Mouse (Mus musculus) embryonic fibroblast, embryonic 13.5 days (primary cell): Measurements from ENCODE around the gene Astn2. TPM values are rescaled to one million over a fixed set of nuclear protein-coding genes. Genes with fewer than 3 reads are reported as not detected.
"Not testable (repeated sequence)": the region's sequence is repeated elsewhere in the genome, so short reads cannot be mapped to it uniquely, and the experiment has no call there.

Experiments
- H3K27ac ChIP-seq: 2 replicates; pipeline ENCODE4 v1.5.1; 2012; ENCODE audit warnings: low read length, control low read depth, inconsistent platforms; ENCODE audit not compliant: insufficient read depth
- H3K4me1 ChIP-seq: 2 replicates; pipeline ENCODE4 v1.6.1; 2011; ENCODE audit warnings: low read length; ENCODE audit not compliant: control insufficient read depth, insufficient read depth
- H3K4me3 ChIP-seq: 2 replicates; pipeline ENCODE4 v1.5.1; 2011; ENCODE audit warnings: mild to moderate bottlenecking, control low read depth, low read length; ENCODE audit not compliant: insufficient read depth
- CTCF ChIP-seq: IDR thresholded peaks from 2 replicates; pipeline ENCODE4 v1.5.1; 2011; ENCODE audit warnings: mild to moderate bottlenecking, control low read depth, low read length, moderate library complexity, borderline replicate concordance; ENCODE audit not compliant: insufficient read depth
- POLR2A ChIP-seq: IDR thresholded peaks from 2 replicates; pipeline ENCODE4 v1.6.1; 2011; ENCODE audit warnings: low read depth, mild to moderate bottlenecking, control low read depth, low read length, moderate library complexity
- polyA plus RNA-seq: library from polyadenylated mRNA; stranded (reverse); fragments of >200 nt; gene quantifications from 2 replicates; pipeline ENCODE4 v1.2.4, GENCODE M21; 2011; ENCODE audit warnings: low read depth; ENCODE audit not compliant: missing spikeins, insufficient read length

Astn2 gene
- polyA plus RNA-seq, 1 experiment: 4.2 TPM

DNA sequence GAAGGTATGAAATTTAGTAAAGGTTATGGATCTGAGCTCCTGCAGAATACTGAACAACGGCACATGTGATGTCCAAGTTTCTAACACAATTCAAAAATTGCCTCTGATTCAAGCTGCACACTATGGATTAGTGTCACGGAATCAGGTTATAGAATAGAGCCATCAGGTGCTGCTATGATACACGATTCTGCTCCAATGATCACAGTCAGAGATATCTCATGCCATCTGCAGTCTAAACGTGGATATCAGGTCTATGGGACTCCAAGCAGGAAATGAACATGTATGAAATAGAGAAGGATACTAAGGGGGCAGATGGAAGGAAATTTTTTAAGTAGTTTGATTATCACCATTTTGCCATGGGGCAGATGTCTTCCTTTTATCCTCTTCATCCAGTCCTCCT lies 702.6 kb downstream of the Astn2 start:
- TF ChIP-seq POLR2A (no peak), CTCF (no peak)
- Histone ChIP-seq H3K27ac (no peak overlapping the region), H3K4me1 (no peaks in the 10 kb centered on the region), H3K4me3 (no peak overlapping the region)

DNA sequence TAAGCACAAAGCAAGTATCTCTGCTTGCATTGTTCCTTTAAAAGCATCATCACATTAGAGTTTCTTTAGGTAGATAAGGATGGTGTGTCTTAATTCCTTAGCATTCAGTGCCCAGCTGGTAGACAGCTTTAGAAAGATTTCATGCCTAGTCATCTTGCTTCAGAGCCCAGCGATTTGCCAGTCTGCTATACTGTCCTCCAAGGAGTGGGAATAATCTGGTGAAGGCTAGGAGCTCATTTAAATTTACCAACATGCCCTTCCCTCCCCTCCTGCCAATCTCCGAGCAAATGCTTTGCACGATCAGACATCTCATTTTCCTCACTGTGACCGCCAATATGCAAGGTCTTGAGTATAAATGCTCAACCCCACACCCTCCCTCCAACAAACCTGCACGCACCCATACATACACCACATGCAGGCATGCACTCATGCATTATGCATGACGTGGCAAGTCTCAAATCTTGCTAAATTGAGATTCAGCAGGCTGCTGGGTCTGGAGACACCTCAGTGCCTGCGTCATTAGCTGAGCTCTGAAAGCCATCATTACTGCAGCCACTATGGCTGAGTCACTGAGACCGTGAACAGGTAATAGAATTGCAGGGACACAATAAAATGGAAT lies 704.6 kb downstream of the Astn2 start:
- TF ChIP-seq POLR2A (no peak), CTCF (no peak)
- H3K4me1 ChIP-seq: no peaks in the 10 kb centered on the region
- no peak overlapping the region for H3K4me3 ChIP-seq
- H3K27ac ChIP-seq: no peak overlapping the region

DNA sequence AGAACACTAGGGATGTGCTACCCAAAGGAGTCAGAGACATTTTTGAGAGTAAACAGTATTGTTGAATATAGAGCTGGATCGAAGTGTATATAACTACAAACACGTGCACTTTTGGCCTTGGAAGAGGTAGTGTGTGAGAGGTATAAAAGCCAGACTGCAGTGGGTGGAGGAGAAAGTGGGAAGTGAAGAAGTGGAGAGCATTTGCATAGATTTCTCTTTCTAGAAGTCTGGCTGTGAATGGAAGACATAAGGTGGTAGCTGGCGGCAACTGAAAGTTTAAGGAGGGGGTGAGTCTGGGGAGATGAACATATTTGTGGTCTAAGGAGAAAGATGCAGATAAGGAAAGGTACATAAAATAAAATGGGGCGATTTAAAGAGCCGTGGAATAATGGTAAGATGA lies 709.2 kb downstream of the Astn2 start:
- Histone ChIP-seq H3K27ac (no peak overlapping the region), H3K4me1 (no peaks in the 10 kb centered on the region), H3K4me3 (no peak overlapping the region)
- TF ChIP-seq CTCF (no peak), POLR2A (no peak)

DNA sequence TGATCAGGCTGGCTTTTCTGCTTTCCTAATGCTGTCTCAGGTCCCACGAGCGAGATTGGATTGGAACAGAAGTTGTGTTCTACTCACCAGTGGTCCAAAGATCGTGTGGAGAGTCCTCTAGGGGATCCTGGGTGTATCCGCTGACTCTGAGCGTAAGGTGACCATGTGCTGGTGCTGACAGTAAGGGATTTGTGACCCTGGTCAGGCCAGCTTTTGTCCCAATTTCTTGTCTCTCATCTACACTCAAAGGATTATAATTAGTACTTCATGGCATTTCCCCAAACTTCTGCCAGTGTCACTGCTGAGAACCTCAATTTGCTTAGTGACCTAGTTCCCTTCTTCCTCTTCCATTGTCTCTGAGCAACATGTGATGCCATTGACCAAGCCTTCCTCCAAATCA lies 710.4 kb downstream of the Astn2 start:
- H3K4me3 ChIP-seq: no peak overlapping the region
- H3K27ac ChIP-seq: no peak overlapping the region
- no peaks in the 10 kb centered on the region for H3K4me1 ChIP-seq
- no peak for TF ChIP-seq CTCF
- TF ChIP-seq POLR2A: no peak

DNA sequence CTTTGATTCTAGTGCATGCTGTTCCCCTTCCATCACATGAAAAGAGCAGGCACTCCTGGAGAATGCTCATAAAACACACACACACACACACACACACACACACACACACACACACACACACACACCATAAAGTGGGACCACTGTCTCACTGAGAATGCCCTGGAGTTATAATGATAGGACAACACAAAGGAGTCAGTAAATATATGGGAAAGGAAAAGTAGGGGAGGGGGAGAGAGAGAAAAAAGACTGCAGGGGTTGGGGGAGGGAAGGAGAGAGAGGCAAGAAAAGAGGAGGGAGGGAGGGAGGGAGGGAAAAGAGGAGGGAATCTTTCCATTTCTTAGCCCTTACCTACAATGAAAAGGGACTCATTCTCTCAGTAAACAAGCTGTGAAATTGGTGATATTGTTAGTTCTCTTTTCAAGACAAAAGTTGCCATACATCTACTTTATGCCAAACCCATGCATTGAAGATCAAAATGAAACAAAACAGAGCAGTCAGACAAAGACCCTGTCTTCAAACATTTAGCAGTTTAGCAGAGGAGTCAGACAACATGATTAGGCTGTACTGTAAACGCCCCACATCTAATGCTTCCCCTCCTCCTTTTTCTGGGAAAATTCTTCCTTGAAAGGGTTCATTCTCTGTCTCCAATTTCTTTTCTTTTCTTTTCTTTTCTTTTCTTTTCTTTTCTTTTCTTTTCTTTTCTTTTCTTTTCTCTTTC lies 717.2 kb downstream of the Astn2 start:
- Histone ChIP-seq H3K4me1 (no peaks in the 10 kb centered on the region), H3K27ac (no peak overlapping the region), H3K4me3 (no peak overlapping the region)
- TF ChIP-seq POLR2A (no peak), CTCF (no peak)

DNA sequence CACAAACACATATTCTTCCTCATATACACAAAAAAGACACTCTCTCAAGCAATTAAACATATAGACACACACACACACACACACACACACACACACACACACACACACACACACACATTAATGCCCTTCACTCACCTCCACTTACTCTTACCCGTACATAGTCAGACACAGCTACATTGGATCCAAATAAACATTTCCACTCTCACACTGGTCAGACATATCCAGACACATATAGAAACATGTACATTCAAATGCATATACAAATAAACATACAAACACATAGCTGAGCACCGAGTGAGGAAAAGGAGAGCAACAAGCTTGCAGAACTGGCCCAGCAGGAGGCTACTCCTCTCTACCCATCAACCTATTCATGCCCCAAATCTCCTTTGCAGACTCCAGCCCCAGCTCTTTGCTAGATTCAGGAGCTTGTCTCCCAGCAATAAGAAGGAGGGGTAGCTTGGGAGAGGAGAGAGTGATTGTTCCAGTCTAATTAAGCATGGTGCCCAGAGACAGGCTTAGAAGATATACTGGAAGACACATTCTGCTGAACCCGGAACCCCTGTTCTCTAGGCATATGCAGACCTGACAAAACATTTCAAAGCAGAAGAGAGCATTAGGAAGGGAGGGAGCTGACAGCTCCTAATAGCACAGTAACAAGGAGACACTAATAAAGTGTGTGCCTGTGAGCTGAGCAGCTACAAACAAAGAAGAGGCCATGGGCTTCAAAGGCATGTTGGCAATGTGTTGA lies 718.0 kb downstream of the Astn2 start:
- no peak for TF ChIP-seq POLR2A
- no peak for TF ChIP-seq CTCF
- H3K27ac ChIP-seq: no peak overlapping the region
- H3K4me1 ChIP-seq: no peaks in the 10 kb centered on the region
- no peak overlapping the region for H3K4me3 ChIP-seq

DNA sequence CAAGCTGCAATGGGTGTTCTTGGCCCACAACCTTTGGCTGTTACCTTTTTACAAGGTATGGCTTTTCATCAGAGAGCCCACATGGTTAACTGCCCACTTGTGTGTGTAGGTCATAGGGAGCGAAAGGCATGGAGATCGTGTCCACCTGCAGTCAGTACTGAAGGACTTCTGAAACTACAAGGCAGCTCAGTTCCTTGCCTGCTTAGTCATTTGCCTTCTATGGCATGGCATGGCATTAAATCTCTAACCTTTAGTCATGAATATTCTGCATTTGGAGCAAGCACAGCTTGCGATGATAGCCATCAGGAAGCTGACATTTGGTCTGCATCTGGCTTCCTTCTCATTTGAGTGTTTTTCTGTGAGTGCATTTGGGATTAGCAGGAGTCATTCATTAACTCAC lies 720.0 kb downstream of the Astn2 start:
- Histone ChIP-seq H3K4me1 (no peaks in the 10 kb centered on the region), H3K27ac (no peak overlapping the region), H3K4me3 (no peak overlapping the region)
- TF ChIP-seq POLR2A (no peak), CTCF (no peak)

DNA sequence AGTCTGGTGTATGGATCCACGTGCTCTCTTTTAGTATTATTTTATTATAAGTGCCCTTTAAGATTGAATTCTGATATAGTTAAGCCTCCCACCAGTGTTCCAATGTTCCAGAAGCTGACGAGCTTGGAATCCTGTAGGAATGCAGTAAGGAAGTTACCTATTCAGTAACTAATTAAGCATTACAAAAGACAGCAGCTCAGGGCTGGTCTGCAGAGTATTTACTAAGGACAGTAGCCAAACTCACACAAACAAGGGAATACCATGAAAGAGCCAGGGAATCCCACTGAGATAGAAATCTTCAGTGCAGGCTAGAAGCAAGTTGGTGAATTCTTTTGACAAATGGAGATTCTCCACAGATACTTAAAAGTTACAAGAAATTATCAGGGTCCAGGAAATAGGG lies 724.6 kb downstream of the Astn2 start:
- H3K4me3 ChIP-seq, H3K4me1 ChIP-seq, H3K27ac ChIP-seq: not testable (repeated sequence)

DNA sequence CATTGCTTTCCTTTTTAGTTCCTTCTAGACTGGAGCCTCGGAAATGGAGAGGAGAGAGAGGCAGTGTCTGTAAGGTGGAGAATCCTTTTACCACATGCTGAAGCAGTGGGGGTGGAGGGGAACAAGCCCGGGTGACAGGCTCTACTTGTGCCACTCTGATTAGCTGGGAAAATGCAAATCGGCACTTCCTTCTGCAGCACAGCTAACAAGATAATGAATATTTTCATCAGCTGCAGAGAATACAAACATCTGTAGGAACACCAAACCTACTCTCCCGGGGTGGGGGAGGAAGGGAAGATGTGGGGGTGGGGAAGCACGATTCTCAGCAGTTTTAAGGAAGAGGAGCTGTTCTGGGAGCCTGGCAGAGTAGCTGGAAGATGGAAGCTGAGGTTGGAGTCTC lies 725.5 kb downstream of the Astn2 start:
- H3K4me1 ChIP-seq: no peaks in the 10 kb centered on the region
- TF ChIP-seq POLR2A: no peak
- no peak for TF ChIP-seq CTCF
- H3K4me3 ChIP-seq: no peak overlapping the region
- no peak overlapping the region for H3K27ac ChIP-seq

DNA sequence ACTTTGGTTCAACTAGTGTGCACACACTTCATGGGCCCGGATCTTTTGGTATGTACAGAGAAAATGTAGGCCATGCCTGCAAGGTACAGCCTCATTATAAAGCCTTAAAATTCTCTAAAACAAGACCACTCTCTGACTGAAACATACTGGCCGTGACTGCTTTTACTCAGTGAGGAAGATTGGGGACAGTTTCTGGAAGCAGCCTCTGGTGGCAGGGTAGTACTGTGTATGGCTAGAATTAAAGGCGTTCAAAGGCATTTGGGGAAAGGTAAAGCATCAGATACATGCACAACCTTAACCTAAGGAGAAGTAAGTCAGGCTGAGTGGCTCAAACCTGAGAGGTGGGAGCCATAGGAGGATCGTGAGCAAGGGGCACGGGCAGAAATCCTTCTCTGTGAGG lies 725.9 kb downstream of the Astn2 start:
- H3K4me1 ChIP-seq: no peaks in the 10 kb centered on the region
- H3K4me3 ChIP-seq: no peak overlapping the region
- no peak overlapping the region for H3K27ac ChIP-seq
- TF ChIP-seq POLR2A: no peak
- TF ChIP-seq CTCF: no peak
